Mouse (Mus musculus): Measurements from ENCODE around the gene Fam160b1.

The Fam160b1 gene

DNA sequence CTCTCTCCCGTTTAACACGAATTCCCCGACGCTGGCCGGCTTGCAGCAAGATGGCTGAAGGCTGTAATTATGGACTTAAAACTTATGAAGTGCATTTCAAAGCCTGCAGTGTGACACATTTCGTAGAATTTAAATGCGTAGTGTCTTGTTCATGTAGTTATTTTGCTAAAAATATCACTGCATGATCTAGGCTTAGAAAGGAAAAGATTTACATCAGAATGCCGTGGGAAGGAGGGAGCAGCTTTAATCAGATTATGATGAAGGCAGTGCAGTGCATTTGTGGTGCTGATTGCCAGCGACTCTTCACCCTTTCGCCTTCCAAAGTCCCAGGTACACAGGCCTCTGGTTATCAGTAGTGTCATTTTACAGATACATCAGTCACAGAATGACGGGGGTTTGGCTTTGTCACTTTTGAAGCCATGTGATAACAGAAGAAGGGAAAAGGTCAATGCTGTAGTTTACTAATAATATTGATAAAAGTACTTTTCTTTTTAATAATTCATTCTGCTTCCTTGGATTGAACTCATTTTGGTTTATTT is 7.4 kb downstream of the Fam160b1 start:
- no peak for DNase-seq

DNA sequence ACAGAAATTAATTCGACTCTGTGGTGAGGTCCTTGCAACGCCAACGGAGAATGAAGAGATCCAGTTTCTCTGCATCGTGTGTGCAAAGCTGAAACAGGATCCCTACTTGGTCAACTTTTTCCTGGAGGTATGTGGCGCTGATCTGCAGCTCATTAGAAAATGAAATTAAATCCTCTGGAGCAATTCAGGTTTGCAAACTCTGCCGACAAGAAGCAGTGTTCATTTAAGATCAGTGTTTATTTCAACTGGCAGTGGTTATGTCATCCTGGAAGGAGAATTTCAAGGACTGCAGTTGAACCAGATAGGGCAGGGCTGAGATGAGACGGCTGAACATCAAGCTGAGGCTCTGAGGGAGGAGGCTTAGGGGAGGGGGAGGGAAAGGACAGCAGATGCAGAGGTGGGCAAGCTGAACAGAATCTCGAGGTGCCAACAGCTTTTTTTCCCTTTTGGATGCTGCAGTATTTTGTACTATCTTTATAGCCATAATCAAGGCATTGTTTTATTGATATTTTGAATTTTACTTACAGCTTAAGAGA is 12.9 kb downstream of the Fam160b1 start:
- no peak for DNase-seq

DNA sequence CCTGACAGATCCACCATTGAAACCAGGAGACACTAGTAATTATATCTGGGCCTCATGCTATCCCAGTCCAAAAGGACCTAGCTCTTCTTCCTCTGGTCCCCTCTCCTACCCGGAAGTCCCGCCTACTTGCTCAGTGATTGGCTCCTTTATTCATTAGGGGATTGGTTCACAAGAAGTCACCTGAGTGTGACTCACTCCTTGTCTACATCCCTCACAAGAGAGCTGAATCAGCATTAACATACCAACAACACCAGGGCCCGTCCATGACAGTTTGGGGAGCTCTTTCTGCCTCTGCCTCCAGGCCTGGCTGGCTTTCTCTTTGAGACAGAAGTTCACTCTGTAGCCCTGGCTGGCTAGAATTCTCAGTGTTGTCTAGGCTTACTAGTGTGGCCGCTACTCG is 14.7 kb downstream of the Fam160b1 start:
- DNase-seq = no peak

DNA sequence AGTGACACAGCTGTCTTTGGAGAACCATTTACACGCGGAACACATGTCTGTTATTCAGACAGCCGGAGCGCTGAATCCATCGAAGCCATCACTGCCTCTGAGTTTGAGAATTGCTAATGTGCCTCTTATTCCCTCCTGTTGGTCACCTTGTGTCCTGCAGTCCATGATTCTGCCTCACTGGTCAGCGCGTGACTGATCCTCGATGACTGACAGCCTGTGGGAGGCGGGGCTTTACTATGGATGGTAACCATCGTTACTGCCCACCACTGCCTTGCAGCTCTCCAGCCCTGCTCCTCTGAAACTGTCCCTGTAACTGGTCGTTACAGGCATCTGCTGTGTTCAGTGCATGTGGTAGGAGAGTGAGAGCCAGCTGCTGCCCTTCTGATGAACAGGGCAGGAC is 15.3 kb downstream of the Fam160b1 start:
- DNase-seq = no peak

DNA sequence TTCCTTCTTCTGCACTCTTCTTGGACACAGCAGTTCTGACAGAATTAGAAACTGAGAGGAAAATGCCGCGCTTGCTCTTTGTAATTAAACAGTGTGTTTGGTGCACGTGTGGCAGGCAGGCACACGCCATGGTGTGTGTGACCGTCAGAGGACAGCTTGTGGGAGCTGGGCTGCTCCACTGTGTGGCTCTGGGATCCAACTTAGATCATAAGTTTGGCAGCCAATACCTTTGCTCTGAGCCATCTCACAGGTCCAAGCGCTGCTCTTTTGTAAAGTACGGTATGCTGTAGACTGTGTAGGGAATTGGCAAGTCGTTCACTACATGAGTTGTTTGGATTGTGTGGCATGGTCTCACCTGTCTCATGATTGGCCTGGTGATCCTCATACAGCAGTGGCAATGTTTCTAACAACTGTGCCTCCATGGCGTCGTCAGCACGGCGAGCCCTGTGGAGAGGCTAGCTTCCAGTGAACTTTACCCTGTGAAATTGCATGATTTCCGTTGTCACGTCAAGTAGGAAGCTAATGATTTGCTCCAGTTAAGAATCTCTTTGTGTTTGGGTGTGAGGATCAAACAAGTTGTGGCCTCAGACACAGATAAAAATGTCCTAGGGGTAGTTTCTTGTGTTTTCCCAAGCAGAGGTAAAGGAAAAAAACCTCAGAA is 16.7 kb downstream of the Fam160b1 start:
- DNase-seq = no peak

DNA sequence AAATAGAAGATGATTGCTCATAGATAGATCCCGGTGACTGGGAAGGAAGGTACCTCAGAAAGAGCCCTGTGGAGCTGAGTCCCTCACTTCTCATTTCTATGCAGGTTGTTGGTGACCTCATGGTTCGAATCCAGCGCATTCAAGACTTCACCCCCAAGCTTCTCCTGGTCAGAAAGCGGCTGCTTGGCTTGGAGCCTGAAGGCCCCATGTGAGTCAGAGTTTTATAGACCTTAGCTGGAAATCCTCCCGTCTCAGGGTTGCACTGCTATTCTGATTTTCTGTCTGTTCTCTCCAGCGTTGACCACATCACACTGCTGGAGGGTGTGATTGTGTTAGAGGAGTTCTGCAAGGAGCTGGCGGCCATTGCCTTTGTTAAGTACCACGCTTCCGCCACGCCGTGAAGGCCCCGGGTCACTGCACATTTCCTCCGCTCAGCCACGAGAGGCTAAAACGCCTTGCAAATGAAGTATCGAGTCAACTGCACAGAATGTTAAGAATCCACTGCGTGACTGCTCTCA is 25.8 kb downstream of the Fam160b1 start:
- DNase-seq = no peak

DNA sequence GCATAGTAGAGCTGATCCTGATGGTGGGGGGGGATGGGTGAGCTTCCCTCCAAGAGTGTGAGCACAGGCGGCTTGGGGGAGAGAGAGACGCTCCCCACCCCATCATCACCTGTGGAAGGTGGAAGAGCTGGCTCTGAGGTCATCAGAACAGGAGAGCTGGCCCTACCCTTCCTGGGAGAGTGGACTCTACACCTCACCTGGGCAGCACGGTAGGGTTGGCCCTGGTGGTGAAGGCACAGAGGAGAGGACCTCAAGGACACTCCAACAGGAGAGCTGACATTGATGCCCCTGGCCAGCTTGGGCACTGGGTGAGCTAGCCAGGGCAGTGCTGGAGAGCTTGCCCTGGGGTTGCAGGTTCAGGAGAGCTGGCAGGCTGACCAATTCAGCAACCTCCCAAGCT is 31.1 kb downstream of the Fam160b1 start:
- no peak for DNase-seq

DNA sequence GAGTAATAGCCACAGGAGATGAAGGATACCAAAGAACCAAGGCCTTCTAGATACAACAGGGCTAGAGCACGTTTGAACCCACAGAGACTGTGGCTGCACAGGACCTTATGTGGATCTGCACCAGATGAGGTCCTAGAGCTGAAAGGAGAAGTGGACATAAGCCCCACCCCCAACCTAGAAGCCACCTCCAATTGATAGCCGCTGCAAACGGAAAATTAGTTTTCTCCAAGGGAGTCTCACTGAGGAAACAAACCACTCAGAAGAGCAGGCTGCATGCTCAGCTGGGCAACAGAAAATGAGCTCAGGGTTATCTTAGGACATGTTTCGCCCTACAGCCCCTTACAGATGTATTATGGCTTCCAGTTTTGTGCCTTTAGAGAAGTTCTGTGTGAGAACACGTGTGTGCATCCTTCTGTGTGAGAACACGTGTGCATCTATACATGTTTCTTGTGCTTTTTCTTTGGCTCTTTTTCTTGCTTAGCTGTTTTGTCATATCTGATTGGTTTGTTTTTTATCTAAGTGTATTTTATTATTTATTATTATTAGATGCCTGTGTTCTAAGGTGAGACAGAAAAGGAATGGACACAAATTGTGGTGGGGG is 33.0 kb downstream of the Fam160b1 start:
- DNase-seq = no peak

DNA sequence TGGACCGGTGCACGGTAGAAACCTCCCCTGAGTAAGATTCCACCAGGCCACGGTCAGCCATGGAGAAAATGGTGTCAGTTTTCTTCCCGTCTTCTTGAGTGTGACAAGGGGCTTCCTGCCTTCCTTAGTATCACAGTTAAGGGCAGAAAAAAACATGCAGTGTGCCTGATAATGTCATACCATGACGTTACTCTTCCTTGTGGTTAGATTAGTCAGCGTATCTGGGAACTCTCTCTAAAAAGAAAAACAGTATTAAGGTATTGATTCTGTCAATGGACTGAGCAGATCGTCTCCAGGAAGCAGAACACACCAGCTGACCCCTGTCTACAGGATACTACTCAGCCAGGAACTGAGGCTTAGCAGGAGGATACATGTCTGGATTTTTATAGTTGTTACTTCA is 36.1 kb downstream of the Fam160b1 start:
- no peak for DNase-seq

DNA sequence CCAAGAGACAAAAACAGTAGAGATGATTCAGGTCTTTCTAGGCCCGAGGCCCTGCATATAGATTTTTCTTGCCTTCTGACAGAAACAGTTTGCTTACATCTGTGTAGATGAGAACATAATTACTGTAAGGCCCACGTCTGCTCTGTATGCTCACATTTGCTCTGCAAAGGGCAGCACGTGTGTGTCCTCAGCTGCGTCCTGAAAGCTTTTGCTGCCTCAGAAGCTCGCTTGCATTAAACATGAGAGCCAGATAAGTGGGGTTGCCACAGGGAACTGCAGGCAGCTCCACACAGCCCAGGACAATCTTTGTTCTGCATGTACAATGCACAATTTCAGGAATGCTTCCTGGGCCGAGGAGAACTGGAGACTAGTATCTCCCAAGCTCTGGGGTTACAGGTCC is 41.9 kb downstream of the Fam160b1 start:
- no peak for DNase-seq

DNA sequence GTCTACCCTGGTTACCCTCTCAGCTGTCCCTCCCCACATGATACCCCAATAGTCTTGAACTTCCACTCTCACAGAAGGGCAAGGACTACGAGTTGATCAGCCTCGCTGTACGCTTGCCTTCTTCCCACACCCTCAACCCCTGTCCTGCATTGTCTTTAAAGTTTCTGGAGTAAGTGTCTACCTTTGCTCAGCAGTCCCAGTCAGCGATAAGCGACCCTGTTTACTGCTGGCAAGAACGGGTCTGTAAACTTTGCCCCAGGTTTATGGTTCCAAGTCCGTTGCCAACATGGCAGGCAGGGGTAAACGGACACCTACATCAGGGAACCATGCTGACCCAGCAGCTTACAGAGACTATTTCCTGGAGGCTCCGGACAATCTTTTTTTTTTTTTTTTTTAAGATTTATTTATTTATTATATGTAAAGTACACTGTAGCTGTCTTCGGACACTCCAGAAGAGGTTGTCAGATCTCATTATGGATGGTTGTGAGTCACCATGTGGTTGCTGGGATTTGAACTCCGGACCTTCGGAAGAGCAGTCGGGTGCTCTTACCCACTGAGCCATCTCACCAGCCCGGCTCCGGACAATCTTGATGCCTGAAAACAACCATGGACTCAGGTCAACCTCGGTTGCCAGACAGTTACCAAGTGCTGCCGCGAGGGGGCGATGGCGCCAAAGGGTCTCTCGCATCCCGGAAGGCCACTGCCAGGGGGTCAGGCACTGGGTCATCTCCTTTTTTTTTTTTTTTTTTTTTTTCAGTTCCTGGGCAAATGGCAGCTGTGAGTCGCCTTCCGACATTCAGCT is 43.4 kb downstream of the Fam160b1 start:
- peak; percentile 93 for DNase-seq

DNA sequence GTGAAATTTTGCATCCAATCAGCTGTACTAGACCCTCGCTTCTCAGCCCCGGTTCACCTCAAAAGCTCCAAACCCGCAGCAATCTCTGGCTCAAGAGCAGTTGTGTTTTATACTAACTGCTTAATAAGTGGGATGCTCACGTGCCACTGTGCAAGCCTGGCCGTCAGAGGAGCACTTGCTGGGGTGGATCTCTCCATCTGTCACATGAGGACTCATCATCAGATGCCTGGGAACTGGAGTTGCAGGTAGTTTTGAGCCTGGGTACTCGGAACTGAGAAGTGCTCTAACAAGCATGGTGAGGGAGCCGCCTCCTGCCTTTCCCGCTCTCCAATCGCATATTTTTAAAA is 44.0 kb downstream of the Fam160b1 start:
- DNase-seq = no peak

DNA sequence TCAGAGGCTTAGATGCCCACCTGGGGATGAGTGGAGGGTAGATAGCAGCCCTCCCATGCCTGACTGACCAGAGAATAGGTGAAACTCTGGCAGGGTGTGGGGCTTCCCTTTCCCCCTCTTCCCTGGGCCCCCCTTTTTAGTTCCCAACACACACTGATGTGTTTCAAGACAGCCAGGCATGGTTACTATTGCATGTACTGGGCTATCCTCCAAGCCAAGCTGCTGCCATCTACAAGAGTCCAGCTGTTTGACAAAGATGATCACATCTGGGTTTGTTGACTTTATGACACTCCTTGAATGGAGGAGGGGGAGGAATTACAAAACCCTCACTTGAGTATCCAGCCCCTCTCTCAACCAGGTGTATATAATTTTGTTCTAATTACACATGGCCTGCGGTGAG is 47.5 kb downstream of the Fam160b1 start:
- DNase-seq = peak; percentile 58

DNA sequence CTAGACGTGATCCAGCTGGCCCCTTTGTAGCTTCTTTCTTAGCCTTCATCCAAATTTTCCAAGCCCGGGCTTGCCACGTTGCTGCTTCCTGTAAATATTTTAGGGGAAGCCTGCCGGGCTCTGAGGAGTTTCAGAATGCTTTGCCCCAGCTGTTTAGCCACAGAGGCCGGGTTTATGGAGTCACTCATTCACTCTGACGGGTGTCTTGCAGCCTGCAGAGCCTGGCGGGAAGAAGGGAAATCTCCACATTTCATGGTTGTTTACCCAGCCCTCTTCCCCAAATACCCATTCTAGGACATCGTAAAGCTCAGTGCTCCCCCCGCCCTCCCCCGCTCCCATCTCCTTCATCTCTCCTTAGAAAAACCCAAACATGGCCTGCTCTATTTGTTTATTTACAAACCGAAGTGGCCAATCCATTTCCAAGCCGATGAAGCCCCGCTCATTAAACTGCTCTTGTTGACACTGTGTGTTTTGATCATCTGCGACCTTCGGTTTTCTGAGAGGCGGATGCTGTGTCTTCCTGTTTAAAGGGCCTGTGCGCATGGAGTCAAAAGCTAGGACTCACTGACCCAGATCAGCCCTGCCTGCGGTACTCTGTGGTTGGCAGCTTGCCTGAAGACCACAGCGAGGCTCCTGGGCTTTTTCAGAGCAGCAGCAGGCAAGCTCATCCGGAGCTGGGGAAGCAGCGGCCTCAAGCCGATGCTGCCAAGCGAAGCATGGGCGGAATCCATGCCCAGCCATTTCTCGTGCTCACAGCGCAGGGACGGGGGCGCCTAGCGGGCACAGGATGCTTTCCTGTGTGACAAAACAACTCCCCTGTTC is 51.1 kb downstream of the Fam160b1 start:
- peak; percentile 89 for DNase-seq

DNA sequence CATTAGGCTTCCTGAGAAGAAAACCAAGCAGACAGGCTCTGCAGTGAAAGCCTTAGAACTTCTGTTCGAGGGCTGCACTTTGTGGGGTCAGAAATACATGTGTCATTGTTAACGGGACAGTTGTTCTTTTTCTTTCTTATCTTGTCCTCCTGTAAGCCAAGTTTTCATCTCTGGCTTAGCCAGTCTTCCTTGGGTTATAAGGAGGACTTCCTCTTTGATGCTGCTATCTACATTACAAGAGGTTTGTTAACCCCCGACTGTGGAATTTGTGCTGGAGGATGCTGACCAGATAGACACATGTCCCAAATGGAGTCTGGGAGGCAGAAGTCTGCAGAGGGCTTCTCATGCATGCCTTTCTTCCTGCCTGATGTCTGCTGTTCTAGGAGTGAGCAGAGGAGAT is 52.7 kb downstream of the Fam160b1 start:
- no peak for DNase-seq

DNA sequence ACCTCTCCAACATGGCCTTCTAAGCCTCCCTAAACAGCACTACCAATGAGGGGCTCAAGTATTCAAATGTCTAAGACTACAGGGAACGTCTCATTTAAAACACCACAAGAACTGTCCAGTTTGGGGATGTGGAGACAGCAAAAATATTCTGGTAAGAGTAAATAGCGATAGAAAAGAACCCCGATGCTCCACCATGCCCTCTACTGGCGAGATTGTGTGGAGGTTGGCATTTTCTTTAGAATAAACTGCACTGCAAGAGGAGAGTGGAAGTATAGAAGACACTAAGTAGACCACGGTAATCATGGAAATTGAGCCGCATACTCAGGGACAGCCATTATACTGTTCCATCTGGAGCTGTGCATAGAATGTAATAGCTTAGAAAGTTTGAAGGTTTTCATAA is 53.4 kb downstream of the Fam160b1 start:
- no peak for DNase-seq

DNA sequence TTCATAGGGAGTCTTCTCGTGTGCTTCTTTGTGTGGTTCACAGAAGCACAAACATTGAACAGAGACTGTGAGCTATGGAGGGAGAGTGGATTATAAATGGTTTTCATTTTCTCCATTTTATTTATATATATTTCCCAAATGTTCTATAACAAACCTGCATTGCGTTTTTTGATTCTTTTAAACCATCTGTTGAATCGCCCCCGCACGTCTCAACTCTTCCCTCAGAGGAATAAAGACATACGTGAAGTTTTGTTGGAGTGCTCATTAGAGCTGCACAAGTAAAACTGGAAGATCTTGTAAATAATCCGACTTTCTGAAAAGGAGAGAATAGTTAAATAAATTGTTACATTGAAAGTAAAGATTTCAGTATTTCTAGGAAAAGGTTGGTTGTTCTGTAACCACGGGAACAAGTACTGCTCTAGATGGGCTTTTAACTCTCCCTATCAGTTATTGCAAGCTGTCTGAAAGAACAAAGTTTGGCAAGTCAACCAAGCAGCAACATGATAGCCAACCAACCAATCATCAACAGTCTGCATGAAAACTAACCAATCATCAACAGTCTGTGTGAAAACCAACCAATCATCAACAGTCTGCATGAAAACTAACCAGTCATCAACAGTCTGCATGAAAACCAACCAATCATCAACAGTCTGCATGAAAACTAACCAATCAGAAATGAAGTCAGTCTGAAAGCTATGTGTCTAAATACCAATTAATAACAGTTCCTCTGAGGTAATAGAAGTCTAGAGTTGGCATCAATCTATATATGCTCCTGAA is 54.7 kb downstream of the Fam160b1 start:
- DNase-seq = no peak

DNA sequence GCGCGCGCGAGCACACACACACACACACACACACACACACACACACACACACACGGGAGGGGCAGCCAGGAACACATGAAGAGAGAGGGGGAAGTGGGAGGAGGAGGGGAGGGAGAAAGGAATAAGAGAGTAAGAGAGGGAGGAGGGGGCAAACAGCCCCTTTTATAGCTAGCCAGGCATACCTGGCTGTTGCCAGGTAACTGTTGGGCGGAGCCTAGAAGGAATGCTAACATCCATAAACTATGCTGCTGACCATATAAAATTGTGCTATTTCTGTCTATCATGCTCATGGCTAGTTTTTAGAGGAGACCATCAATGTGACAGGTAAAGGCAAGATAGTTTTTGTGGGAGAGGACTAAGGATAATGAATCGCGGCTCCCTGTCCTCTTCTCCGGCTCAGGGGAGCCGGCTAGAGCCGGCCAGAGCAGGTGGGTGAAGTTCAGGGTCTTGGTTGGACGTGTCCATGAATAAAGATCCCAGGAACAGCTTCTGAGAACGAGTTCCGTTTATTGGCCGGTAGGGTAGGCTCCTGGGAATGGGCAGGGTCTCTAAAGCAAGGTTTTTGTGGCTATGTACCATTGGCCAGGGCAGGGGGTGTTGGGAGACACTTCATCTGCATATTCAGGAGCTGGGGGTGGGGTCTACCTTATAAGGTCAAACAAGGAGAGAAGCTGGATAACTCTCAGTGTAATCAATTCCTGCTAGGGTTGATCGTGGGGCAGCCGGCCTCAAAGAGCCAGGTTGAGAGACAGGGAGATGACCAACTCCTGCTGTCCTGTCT is 57.5 kb downstream of the Fam160b1 start:
- DNase-seq = no peak

DNA sequence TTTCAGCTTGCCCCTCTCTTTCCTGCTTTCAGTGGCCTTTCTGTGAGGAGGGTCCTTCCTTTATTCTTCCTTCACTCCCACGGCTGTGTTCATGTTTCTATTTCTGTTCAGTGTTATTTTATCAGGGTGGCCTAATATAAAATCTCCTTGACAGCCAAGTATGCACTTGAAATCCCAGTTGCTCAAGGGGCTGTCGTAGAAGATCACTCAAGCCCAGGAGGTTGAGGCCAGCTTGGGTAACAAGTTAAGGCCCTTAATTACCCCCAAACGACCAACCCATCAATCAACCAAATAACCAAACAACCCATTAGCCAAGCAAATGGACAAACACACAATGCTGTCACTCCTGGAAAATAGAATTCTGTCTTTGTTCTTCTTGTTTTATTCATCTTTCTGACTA is 62.9 kb downstream of the Fam160b1 start:
- DNase-seq = no peak

DNA sequence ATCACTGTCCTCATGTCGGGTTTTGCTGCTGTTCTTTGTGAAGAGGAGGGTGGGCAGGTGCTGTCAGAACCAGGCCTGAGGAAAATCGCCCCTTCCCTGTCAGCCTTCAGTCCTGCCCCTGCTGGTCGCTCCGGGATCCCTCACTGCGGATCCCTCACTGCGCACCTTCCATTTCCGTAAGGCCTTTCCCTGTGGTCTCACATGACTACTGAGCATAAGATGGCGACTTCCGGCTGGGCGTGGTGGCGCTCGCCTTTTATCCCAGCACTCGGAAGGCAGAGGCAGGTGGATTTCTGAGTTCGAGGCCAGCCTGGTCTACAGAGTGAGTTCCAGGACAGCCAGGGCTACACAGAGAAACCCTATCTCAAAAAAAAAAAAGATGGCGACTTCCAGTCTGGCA is 64.8 kb downstream of the Fam160b1 start:
- DNase-seq = no peak

DNA sequence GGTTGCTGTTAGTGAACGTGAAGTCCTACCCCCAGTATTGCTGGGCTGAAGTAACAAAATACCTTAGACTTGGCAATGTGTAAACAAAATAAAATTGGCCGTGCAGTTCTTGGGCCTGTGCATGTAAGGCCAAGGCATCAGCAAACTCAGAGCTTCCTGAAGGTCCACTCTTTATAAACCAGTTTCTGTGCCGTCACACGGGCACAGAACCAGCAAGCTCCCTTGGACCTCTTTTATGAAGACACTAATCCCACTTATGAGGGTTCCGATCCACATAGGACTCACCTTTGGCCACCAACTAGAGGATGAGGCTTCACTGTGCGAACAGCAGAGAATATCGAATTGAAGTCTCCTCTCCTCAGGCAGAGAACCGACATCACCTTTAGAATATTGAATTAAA is 66.4 kb downstream of the Fam160b1 start:
- DNase-seq = no peak
